Mouse (Mus musculus): ENCODE results near the gene Gstm3. TPM values are rescaled to one million over a fixed set of nuclear protein-coding genes. Genes with fewer than 3 reads are reported as not detected.

Gstm3 gene
- total RNA-seq, 2 experiments from 2014 or later = not detected

DNA sequence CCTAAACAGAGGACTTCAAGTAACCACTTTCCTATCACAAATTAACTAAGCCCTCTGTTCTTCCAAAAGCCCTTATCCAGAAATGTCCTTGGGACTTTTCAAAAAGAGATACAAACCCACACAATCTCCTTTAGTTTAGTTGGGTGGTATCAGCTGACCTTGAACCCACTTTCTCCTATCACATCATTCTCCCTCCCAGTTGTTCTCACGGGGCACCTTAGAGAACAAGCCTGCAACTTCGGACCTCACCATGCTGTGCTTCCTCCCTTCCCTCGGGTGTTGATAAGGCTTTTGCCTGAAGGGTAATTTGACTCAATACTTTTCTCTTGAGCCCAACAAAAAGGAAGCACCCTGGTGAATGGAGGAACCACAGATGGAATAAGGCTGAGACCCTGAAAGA lies 33.2 kb downstream of the Gstm3 start:
- H3K27ac ChIP-seq = no peak overlapping the region
- no peak for DNase-seq (ENCODE audit: low spot score in 2 of 2)
- no peak overlapping the region for H3K4me3 ChIP-seq
- no peak for TF ChIP-seq CTCF (conservative IDR thresholded peaks at IDR 0.05)

DNA sequence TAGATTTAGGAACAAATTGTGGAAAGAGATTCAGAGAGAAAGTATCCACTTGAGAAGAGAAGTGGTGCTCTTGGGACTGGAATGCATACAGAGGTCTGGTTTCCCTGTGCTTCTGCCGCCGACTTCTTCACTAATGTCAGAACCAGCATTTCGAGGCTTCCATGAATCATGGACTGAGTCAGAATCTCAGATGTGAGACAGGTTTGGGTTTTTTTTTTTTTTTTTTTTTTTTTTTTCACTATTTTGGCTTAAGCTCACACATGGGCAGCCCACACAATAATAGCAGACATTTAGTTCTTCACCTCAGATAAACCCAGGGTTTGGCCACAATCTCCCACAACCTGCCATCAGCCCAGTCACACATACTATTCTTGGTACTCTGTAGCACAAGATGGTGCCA lies 33.8 kb downstream of the Gstm3 start:
- DNase-seq (ENCODE audit: low spot score in 2 of 2) = no peak
- Histone ChIP-seq H3K4me3 (no peak overlapping the region), H3K27ac (no peak overlapping the region)
- no peak for TF ChIP-seq CTCF (conservative IDR thresholded peaks at IDR 0.05)

DNA sequence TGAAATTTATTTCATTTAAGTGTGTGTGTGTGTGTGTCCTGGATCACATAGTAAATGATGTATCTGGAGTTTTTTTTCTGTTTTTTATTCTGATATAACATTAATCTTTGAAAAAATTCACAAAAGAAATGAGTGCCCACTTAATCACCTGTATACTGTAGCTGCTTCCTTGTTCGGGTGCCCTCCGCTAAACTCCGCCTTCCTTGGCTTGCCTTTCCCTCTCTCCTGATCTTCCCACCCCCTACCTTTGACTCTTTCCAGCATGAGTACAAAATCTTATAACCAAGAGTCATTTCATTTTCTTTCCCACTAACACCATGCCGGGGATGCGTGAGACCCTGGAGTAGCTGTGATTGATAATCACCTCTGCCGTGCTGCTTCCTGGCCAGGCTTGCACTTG lies 37.0 kb downstream of the Gstm3 start:
- DNase-seq (ENCODE audit: low spot score in 2 of 2) = no peak
- Histone ChIP-seq H3K27ac (peak overlapping the region; percentile 87), H3K4me3 (no peak overlapping the region)
- no peak for TF ChIP-seq CTCF (conservative IDR thresholded peaks at IDR 0.05)

- Histone ChIP-seq H3K27ac (peak within 1 kb of the TSS; percentile 87), H3K4me3 (peak within 1 kb of the TSS; percentile 48)
- peak; percentile 70 for TF ChIP-seq CTCF (conservative IDR thresholded peaks at IDR 0.05)
- peak; percentile 99 for DNase-seq (ENCODE audit: low spot score in 2 of 2)
Measured at GRCm38 (mm10) chr3:107931670-107932069, 37.4 kb downstream of the Gstm3 start, which contains the start of gene Gstm7. Gene Gstm7, minus strand, starts transcription at chr3:107931817.

- H3K4me3 ChIP-seq = peak overlapping the region; percentile 48
- no peak for TF ChIP-seq CTCF (conservative IDR thresholded peaks at IDR 0.05)
Measured at GRCm38 (mm10) chr3:107931134-107931533, 37.9 kb downstream of the Gstm3 start.

GRCm38 (mm10) chr3:107929731-107930130 lies 39.4 kb downstream of the Gstm3 start:
- no peak for DNase-seq (ENCODE audit: low spot score in 2 of 2)
- no peak overlapping the region for H3K27ac ChIP-seq
- no peak overlapping the region for H3K4me3 ChIP-seq
- TF ChIP-seq CTCF (conservative IDR thresholded peaks at IDR 0.05) = no peak

More at GRCm38 (mm10) chr3:107931134-107931533, 37.9 kb downstream of the Gstm3 start:
- DNase-seq (ENCODE audit: low spot score in 2 of 2) = no peak
- H3K27ac ChIP-seq = peak overlapping the region; percentile 87

DNA sequence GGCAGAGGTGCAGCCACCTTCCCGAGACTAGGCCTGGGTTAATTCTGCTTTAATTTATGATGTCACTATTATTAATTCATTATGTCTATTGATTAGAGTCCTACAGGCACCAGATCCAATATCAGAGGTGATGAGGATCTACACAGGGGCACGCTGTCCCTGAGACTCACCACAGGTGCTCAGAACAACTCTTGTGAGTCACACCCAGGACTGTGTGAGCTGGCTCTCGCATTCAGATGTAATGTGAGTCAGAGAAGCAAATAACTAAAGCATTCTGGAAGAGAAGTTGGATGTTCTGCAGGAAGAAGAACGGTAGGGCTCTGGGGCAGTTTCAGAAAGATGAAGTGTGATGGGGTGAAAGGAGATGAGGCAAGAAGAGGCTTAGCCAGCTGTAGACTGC lies 39.8 kb downstream of the Gstm3 start:
- Histone ChIP-seq H3K27ac (no peak overlapping the region), H3K4me3 (no peak overlapping the region)
- no peak for TF ChIP-seq CTCF (conservative IDR thresholded peaks at IDR 0.05)
- DNase-seq (ENCODE audit: low spot score in 2 of 2) = no peak

DNA sequence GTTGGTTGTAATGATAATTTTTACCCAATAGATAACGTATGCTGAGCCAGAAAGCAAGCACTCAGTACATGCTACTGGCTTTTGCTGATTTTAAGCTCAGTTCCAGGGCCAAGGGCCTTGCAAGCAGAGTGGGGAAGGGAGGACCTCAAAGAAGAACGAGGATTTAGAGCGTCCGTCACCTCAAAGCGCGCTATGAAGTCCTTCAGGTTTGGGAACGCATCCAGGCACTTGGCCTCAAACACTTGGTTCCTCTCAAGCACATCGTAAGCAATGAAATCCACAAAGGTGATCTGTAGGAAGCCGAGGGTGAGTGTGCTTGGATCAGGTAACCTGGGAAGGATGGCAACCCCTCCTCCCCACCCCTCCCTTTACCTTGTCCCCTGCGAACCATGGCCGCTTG lies 40.4 kb downstream of the Gstm3 start:
- no peak for DNase-seq (ENCODE audit: low spot score in 2 of 2)
- Histone ChIP-seq H3K4me3 (no peak overlapping the region), H3K27ac (no peak overlapping the region; the same call in 1 of the 2 replicates)
- TF ChIP-seq CTCF (conservative IDR thresholded peaks at IDR 0.05) = no peak

DNA sequence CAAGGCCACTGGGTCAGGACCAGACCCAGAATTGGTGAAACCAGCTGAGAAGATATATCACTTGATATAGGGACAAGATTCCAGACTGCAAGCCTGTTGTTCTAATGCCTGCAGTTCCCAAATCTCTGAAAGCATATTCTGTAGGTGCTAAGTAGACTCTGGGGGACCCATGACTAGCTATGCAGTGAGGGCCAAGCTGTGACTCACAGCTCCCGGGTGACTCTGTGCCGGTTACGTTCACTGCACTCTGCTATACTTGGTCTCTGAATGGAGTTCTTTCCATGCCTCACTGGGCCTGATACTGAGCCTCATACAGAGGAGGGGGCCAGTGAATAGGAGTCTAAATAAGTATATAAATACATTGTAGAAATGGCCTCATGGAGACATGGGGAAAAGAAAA lies 41.2 kb downstream of the Gstm3 start:
- H3K4me3 ChIP-seq = no peak overlapping the region
- peak overlapping the region; percentile 14; the same call in 1 of the 2 replicates for H3K27ac ChIP-seq
- DNase-seq (ENCODE audit: low spot score in 2 of 2) = no peak
- no peak for TF ChIP-seq CTCF (conservative IDR thresholded peaks at IDR 0.05)

GRCm38 (mm10) chr3:107925335-107925734 lies 43.7 kb downstream of the Gstm3 start:
- no peak for DNase-seq (ENCODE audit: low spot score in 2 of 2)
- no peak overlapping the region for H3K27ac ChIP-seq
- no peak overlapping the region for H3K4me3 ChIP-seq
- no peak for TF ChIP-seq CTCF (conservative IDR thresholded peaks at IDR 0.05)

GRCm38 (mm10) chr3:107920348-107920747 lies 48.7 kb downstream of the Gstm3 start:
- Histone ChIP-seq H3K27ac (no peak overlapping the region), H3K4me3 (no peak overlapping the region)
- no peak for TF ChIP-seq CTCF (conservative IDR thresholded peaks at IDR 0.05)
- DNase-seq (ENCODE audit: low spot score in 2 of 2) = no peak

DNA sequence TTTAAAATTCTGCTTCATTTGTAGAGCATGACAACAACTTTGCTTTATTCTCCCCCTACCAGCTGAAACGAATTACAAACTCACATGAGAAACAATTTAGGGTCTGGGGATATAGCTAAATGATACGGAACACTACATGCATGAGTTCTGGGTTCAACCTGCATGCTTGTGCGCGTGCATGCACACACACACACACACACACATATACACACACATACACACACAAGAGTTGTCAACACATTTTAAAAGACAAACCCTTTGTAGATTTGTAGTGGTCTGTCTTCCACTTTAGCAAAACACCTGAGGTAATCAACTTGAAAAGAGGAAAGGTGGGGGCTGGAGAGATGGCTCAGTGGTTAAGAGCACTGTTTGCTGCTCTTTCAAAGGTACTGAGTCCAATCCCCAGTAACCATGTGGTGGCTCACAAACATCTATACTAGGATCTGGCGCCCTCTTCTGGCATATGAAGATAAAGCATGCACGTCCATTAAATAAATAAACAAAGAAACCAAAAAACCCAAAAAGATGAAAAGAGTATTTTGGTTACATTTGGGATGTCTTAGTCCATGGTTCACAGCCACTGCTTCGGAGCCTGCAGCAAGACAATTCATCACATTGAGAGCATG lies 51.2 kb downstream of the Gstm3 start:
- H3K4me3 ChIP-seq = no peak overlapping the region
- no peak overlapping the region for H3K27ac ChIP-seq
- peak; percentile 51 to 76 for DNase-seq (ENCODE audit: low spot score in 2 of 2)
- peak; percentile 91 for TF ChIP-seq CTCF (conservative IDR thresholded peaks at IDR 0.05)

- Histone ChIP-seq H3K27ac (no peak overlapping the region; the same call in 1 of the 2 replicates), H3K4me3 (no peak overlapping the region)
- peak; percentile 71 for TF ChIP-seq CTCF (conservative IDR thresholded peaks at IDR 0.05)
- DNase-seq (ENCODE audit: low spot score in 2 of 2) = no peak
Measured at GRCm38 (mm10) chr3:107917097-107917496, 52.0 kb downstream of the Gstm3 start.

DNA sequence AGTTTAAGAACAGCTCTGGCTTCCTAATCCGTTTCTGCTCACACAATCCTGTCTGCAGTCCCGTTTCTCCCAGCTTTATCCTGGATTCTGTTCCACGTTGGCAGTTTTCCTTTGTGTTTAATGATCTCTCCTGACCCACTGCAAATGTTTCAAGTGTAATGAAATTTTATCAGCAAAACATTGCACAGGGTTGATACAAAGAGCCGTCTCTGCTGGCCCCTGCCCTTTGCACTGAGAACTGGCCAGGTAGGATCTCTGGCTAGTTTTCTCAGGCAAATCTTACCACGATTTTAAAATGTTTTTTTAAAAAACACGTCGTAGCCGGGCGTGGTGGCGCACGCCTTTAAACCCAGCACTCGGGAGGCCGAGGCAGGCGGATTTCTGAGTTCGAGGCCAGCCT lies 52.4 kb downstream of the Gstm3 start:
- no peak overlapping the region for H3K4me3 ChIP-seq
- TF ChIP-seq CTCF (conservative IDR thresholded peaks at IDR 0.05) = no peak
- H3K27ac ChIP-seq = no peak overlapping the region
- no peak for DNase-seq (ENCODE audit: low spot score in 2 of 2)

Other genes starting within 250 kb of the Gstm3 start
- 10 to 100 TPM; 20.4 to 20.5 TPM for gene Csf1, start 208.8 kb downstream of the Gstm3 start, total RNA-seq (2021)
- not detected for gene Eps8l3, start 92.1 kb downstream of the Gstm3 start, total RNA-seq (2021)
- 100 to 1,000 TPM; 282 to 304 TPM for gene Gstm5, start 73.5 kb downstream of the Gstm3 start, total RNA-seq (2021)
- 100 to 1,000 TPM; 173 to 177 TPM for gene Gstm7, start 37.5 kb downstream of the Gstm3 start, total RNA-seq (2021)
- 10 to 100 TPM; 16.6 to 19.5 TPM for gene Gstm6, start 25.5 kb downstream of the Gstm3 start, total RNA-seq (2021)
- 1 to 10 TPM; 2.3 to 3.6 TPM for gene Gstm2, start 17.2 kb upstream of the Gstm3 start, total RNA-seq (2021)
- 100 to 1,000 TPM; 350 to 371 TPM for gene Gstm1, start 48.7 kb upstream of the Gstm3 start, total RNA-seq (2021)
- gene Gstm4, start 75.6 kb upstream of the Gstm3 start, total RNA-seq (2021) = 10 to 100 TPM; 11.5 to 12.3 TPM
- gene Ampd2, start 117.4 kb upstream of the Gstm3 start, total RNA-seq (2021) = 10 to 100 TPM; 74.0 to 76.7 TPM
- not detected for gene Gnat2, start 123.5 kb upstream of the Gstm3 start, total RNA-seq (2021)
- 10 to 100 TPM; 28.0 to 28.4 TPM for gene Gnai3, start 176.9 kb upstream of the Gstm3 start, total RNA-seq (2021)
- gene Gpr61, start 185.6 kb upstream of the Gstm3 start, total RNA-seq (2021) = 10 to 100 TPM; 17.3 to 18.0 TPM
- gene Amigo1, start 217.1 kb upstream of the Gstm3 start, total RNA-seq (2021) = 10 to 100 TPM; 69.7 to 79.0 TPM
- gene Cyb561d1, start 231.9 kb upstream of the Gstm3 start, total RNA-seq (2021) = 10 to 100 TPM; 16.3 to 16.8 TPM
- gene Atxn7l2, start 241.7 kb upstream of the Gstm3 start, total RNA-seq (2021) = 10 to 100 TPM; 31.9 to 34.6 TPM